Mouse (Mus musculus): ENCODE data around the gene Sp7.

- no peak for TF ChIP-seq GATA1 (IDR thresholded peaks at IDR 0.05; ENCODE audit: borderline replicate concordance, low read length)
- TF ChIP-seq FLI1 (IDR thresholded peaks at IDR 0.05; ENCODE audit: low read length) = no peak
These were observed 25.5 kb upstream of the Sp7 start for GRCm38 (mm10) chr15:102392520-102392919.
